Mouse (Mus musculus) right cerebral cortex, postnatal 10 days (tissue): ENCODE data around the gene Rhbdf1.
A peak's percentile ranks its signal among the peaks of the same experiment; 100 is the strongest.

Experiments used
- DNase-seq, 2 experiments: peaks; one replicate each; pipeline ENCODE4 v3.0.0; 2021; ENCODE audit warnings: low spot score in 2 of 2

The Rhbdf1 gene

DNA sequence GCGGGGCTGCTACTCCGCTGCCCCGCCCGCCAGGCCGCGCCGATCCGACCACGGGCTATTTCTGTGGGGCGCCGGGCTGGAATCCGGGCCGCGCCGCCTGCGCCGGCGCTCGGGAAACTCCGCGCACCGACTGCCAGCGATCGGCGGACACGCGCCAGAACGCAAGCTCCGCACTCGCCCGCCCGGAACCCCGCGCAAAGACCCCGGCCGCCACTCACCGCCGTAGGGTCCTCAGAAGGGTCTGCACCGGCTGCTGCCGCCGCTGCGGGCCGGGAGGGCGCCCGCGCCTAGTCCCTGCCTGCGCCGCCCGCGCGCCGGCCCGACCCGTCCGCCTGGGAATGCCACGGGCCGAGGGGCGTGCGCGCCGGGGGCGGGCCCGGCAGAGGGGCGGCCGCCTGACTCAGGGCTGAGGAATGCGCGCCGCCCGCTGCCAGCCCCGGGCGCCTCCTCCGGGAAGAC is at the start of gene Rhbdf1:
Gene Rhbdf1 (minus strand): TSS at position 350 of the 459 bp plus-strand sequence.
- DNase-seq = peak in 1 of 2 experiments; percentile 55

DNA sequence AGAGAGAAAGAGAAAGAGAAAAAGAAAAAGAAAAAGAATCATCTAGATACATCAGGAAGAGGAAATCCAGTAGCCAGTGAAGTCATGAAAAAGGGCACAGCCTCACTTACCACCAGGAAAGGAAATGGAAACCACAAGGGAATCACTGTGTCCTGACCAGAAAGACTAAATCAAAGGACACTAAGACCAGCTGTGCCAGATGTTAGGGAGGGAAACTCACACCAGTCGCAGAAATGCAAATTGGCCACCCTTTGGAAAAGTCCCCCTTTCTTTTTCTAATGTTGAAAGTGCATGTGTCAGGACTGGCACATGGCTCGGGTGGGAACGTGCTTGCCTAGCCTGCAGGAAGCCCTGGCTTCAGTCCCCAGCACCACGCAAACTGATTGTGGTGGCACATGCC is 49.1 kb upstream of the Rhbdf1 start:
- DNase-seq = no peak

DNA sequence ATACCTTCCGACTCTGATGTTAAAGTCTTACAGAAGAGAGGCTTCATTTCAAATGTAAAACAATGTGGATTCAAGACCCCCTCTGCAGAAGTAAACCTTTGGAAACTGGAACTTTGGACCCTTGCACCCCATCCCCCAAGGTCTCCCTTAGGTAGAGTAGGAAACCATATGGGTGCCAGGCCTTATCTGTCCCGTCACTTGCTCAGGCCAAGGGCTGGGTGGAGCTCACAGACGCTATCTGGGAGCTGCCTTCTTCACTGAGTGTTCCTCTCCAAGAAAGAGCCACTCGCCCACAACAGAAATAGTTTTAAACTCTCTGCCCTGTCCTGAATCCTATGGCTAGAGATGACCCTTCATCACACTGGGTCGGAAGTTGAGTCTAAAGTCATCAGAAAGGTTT is 46.9 kb upstream of the Rhbdf1 start:
- no peak for DNase-seq

- DNase-seq = no peak
Observed at GRCm38 (mm10) chr11:32267964-32268363, 45.9 kb upstream of the Rhbdf1 start.

- DNase-seq = peak; percentile 97 to 98
Observed at GRCm38 (mm10) chr11:32267188-32267884, 45.2 kb upstream of the Rhbdf1 start, which contains the start of gene Nprl3. Gene Nprl3 (minus strand): TSS chr11:32267707.

- DNase-seq = no peak
Observed at GRCm38 (mm10) chr11:32266776-32267175, 44.7 kb upstream of the Rhbdf1 start.

DNA sequence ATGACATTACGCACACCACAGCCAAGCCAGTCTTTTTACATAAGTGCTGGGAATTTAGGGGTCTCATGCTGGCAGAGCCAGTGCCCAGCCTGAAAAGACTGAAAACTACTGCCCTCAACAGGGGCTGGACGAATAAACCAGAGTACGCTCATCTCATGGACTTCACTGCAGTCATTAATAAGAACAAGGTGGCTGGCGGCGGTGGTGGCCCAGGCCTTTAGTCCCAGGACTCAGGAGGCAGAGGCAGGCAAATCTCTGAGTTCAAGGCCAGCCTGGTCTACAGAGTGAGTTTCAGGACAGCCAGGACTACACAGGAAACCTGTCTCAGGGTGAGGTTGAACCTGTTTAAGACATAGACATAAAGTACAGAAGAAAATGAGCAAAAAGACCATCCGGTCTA is 44.1 kb upstream of the Rhbdf1 start:
- DNase-seq = no peak

GRCm38 (mm10) chr11:32265117-32265738 is 43.1 kb upstream of the Rhbdf1 start:
- no peak for DNase-seq

- no peak for DNase-seq
Observed at GRCm38 (mm10) chr11:32262674-32263415, 40.7 kb upstream of the Rhbdf1 start.

GRCm38 (mm10) chr11:32256566-32256965 is 34.5 kb upstream of the Rhbdf1 start:
- no peak for DNase-seq

- no peak for DNase-seq
Observed at GRCm38 (mm10) chr11:32256146-32256545, 34.0 kb upstream of the Rhbdf1 start.

GRCm38 (mm10) chr11:32253121-32253520 is 31.0 kb upstream of the Rhbdf1 start:
- no peak for DNase-seq

GRCm38 (mm10) chr11:32250880-32251763 is 29.0 kb upstream of the Rhbdf1 start:
- no peak for DNase-seq

DNA sequence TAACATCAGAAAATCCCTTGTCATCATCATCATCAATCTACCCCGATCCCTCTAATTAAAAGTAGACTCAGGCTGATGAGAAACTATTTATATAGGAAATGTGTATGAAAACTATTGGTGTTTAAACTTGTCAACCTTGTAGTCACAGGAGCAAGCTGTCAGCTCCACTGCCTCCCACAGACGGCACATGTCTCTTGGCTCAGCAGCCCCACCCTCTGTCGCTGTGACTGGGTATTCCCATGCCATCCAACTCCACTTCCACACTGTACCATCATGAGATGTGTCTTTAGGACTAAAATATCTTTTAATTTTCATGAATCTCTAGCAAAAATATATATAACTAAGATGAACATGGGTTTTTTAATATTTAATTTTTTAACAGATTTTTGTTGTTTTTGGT is 26.2 kb upstream of the Rhbdf1 start:
- DNase-seq = no peak

DNA sequence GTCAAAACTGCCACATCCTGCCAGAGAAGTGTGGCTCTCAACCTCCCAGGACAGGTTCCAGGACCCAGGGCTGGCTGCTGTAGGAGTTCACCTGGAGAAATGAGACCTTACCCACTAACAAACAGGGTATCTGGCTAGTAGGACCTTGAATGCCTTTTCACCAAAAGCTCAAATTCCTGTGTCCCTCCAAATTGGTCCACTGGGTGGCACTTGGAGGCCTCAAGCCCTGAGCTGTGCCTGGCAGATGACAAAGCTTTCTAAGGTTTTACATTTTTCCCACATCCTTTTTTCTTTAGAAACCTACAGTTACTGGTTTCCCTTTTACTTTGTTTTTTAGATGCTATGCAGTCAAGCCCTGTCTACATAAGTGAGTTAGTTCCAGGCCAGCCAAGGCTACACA is 25.0 kb upstream of the Rhbdf1 start:
- DNase-seq = no peak

- DNase-seq = no peak
Observed at GRCm38 (mm10) chr11:32245614-32246013, 23.5 kb upstream of the Rhbdf1 start.

- no peak for DNase-seq
Observed at GRCm38 (mm10) chr11:32244617-32245016, 22.5 kb upstream of the Rhbdf1 start.

- DNase-seq = no peak
Observed at GRCm38 (mm10) chr11:32244064-32244463, 22.0 kb upstream of the Rhbdf1 start.

DNA sequence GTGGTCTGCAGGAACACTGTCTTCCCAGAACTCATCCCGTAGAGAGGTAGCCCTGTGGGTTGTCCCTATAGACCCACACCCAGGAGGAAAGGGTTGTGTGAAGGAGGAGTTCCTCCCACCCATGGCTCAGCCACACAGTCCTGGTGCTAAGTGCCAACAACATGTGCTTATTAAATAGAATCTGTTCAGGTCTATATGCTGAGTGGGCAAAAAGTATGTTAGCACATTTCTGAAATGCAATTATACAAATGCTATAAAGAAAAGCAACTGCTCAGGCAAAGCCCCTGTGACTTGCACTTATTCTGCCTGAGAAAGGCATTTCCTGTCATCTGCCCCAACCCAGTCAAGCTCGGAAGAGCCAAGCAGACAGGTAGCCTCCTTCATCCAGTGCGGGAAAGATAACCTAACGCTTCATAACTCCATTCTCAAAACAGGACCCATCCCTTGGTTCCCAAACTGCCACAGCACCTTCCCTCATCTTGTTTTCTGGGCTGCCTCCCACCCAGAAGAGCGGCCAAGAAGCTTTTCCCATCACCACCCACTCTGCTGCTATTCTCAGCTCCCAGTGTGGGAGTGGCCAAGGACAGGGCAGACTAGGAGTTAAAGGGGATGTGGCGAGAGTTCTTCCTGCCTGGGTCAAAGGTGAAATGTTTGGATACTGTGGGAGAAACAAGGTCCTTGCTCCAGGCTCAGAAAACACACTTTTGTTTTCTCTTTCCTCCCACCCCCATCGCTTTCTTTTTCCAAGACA is 21.3 kb upstream of the Rhbdf1 start:
- DNase-seq = peak in 1 of 2 experiments; percentile 71

DNA sequence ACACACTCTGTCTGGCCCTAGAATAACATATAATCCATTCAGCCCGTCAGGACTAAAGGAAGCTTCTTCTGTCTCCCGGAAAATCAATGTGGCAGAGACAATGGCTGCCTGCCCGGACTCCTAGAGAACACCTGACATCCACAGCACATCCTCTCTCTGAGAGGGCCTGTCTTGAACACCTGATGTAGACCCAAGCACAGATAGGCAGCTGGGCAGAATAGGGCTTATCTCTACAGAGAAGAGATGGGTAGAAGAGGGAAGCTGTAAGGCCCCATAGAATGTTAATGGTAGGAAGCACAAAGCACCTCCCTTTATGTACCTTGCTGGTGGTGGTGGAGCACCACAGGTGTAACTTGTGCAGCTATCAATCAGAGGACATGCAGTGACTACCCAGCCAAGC is 20.1 kb upstream of the Rhbdf1 start:
- no peak for DNase-seq

- DNase-seq = no peak
Observed at GRCm38 (mm10) chr11:32241391-32241790, 19.3 kb upstream of the Rhbdf1 start.
